Mouse (Mus musculus): Measurements from ENCODE around the gene 1700012B07Rik.

Gene 1700012B07Rik

GRCm38 (mm10) chr11:109827946-109828345 lies at the start of gene 1700012B07Rik:
TSS of gene 1700012B07Rik (minus strand) at chr11:109828046.
- DNase-seq (ENCODE audit: low spot score in 2 of 2): no peak

GRCm38 (mm10) chr11:109876767-109877166 lies 48.9 kb upstream of the 1700012B07Rik start:
- no peak for DNase-seq (ENCODE audit: low spot score in 2 of 2)

GRCm38 (mm10) chr11:109875834-109876233 lies 48.0 kb upstream of the 1700012B07Rik start:
- DNase-seq (ENCODE audit: low spot score in 2 of 2): no peak

- DNase-seq (ENCODE audit: low spot score in 2 of 2): no peak
Observed at GRCm38 (mm10) chr11:109875525-109875802, 47.6 kb upstream of the 1700012B07Rik start.

GRCm38 (mm10) chr11:109874651-109875524 lies 47.0 kb upstream of the 1700012B07Rik start:
- no peak for DNase-seq (ENCODE audit: low spot score in 2 of 2)

GRCm38 (mm10) chr11:109873852-109874610 lies 46.2 kb upstream of the 1700012B07Rik start:
- DNase-seq (ENCODE audit: low spot score in 2 of 2): no peak

- no peak for DNase-seq (ENCODE audit: low spot score in 2 of 2)
Observed at GRCm38 (mm10) chr11:109873161-109873775, 45.4 kb upstream of the 1700012B07Rik start.

- DNase-seq (ENCODE audit: low spot score in 2 of 2): no peak
Observed at GRCm38 (mm10) chr11:109872674-109873073, 44.8 kb upstream of the 1700012B07Rik start.

- DNase-seq (ENCODE audit: low spot score in 2 of 2): no peak
Observed at GRCm38 (mm10) chr11:109872056-109872455, 44.2 kb upstream of the 1700012B07Rik start.

- DNase-seq (ENCODE audit: low spot score in 2 of 2): no peak
Observed at GRCm38 (mm10) chr11:109867861-109868260, 40.0 kb upstream of the 1700012B07Rik start.

- no peak for DNase-seq (ENCODE audit: low spot score in 2 of 2)
Observed at GRCm38 (mm10) chr11:109866537-109867160, 38.8 kb upstream of the 1700012B07Rik start.

GRCm38 (mm10) chr11:109865526-109865925 lies 37.7 kb upstream of the 1700012B07Rik start:
- no peak for DNase-seq (ENCODE audit: low spot score in 2 of 2)

GRCm38 (mm10) chr11:109863951-109864350 lies 36.1 kb upstream of the 1700012B07Rik start:
- DNase-seq (ENCODE audit: low spot score in 2 of 2): no peak

- DNase-seq (ENCODE audit: low spot score in 2 of 2): peak in 1 of 2 experiments; percentile 12
Observed at GRCm38 (mm10) chr11:109863194-109863746, 35.4 kb upstream of the 1700012B07Rik start.

GRCm38 (mm10) chr11:109860508-109860907 lies 32.7 kb upstream of the 1700012B07Rik start:
- peak; percentile 81 to 83 for DNase-seq (ENCODE audit: low spot score in 2 of 2)

GRCm38 (mm10) chr11:109859939-109860469 lies 32.2 kb upstream of the 1700012B07Rik start:
- no peak for DNase-seq (ENCODE audit: low spot score in 2 of 2)

- no peak for DNase-seq (ENCODE audit: low spot score in 2 of 2)
Observed at GRCm38 (mm10) chr11:109859441-109859840, 31.6 kb upstream of the 1700012B07Rik start.

- no peak for DNase-seq (ENCODE audit: low spot score in 2 of 2)
Observed at GRCm38 (mm10) chr11:109857086-109857485, 29.2 kb upstream of the 1700012B07Rik start.

GRCm38 (mm10) chr11:109854056-109854455 lies 26.2 kb upstream of the 1700012B07Rik start:
- no peak for DNase-seq (ENCODE audit: low spot score in 2 of 2)

- no peak for DNase-seq (ENCODE audit: low spot score in 2 of 2)
Observed at GRCm38 (mm10) chr11:109853228-109853966, 25.6 kb upstream of the 1700012B07Rik start.

- no peak for DNase-seq (ENCODE audit: low spot score in 2 of 2)
Observed at GRCm38 (mm10) chr11:109851996-109852395, 24.1 kb upstream of the 1700012B07Rik start.

Measured in right cerebral cortex, postnatal 36 days (tissue).